Mouse (Mus musculus) neural tube, embryonic 11.5 days (tissue): ENCODE data around the gene Arpc1a. TPM values are rescaled to one million over a fixed set of nuclear protein-coding genes. Genes with fewer than 3 reads are reported as not detected.
"Not testable (repeated sequence)": the region's sequence is repeated elsewhere in the genome, so short reads cannot be mapped to it uniquely, and the experiment has no call there.

Experiments used
- ATAC-seq: fragments of 200-750 bp; cut with Nextera tagmentation; 2 replicates; pipeline ENCODE4 v1.8.0; 2017; ENCODE audit warnings: moderate number of reproducible peaks, mild to moderate bottlenecking, moderate TSS enrichment, moderate library complexity; ENCODE audit not compliant: insufficient read depth, low FRiP score, low TSS enrichment
- DNase-seq: peaks from one replicate; pipeline ENCODE4 v3.0.0-alpha.2; 2015; ENCODE audit warnings: low spot score
- H3K27ac ChIP-seq: fragments of 300-500 bp; sonication (generic); 2 replicates; pipeline ENCODE4 v1.5.1; 2014; ENCODE audit warnings: low read depth, mild to moderate bottlenecking, low read length
- H3K27me3 ChIP-seq: fragments of 300-500 bp; sonication (generic); 2 replicates; pipeline ENCODE4 v1.6.1; 2014; ENCODE audit warnings: mild to moderate bottlenecking, low read length, mixed read lengths; ENCODE audit not compliant: control insufficient read depth, insufficient read depth
- H3K36me3 ChIP-seq: fragments of 300-500 bp; sonication (generic); 2 replicates; pipeline ENCODE4 v1.6.1; 2014; ENCODE audit warnings: mild to moderate bottlenecking, low read length, moderate library complexity, mixed read lengths; ENCODE audit not compliant: control insufficient read depth, insufficient read depth
- H3K4me1 ChIP-seq: fragments of 300-500 bp; sonication (generic); 2 replicates; pipeline ENCODE4 v1.6.1; 2014; ENCODE audit warnings: low read length, mixed read lengths; ENCODE audit not compliant: control insufficient read depth, insufficient read depth
- H3K4me2 ChIP-seq: fragments of 300-500 bp; sonication (generic); 2 replicates; pipeline ENCODE4 v1.6.1; 2014; ENCODE audit warnings: low read depth, mild to moderate bottlenecking, moderate library complexity
- H3K4me3 ChIP-seq: fragments of 300-500 bp; sonication (generic); 2 replicates; pipeline ENCODE4 v1.5.1; 2014; ENCODE audit warnings: low read depth, low read length
- H3K9ac ChIP-seq: fragments of 300-500 bp; sonication (generic); 2 replicates; pipeline ENCODE4 v1.6.1; 2014; ENCODE audit warnings: mild to moderate bottlenecking, low read length
- H3K9me3 ChIP-seq: fragments of 300-500 bp; sonication (generic); 2 replicates; pipeline ENCODE4 v1.6.1; 2016; ENCODE audit warnings: low read length; ENCODE audit not compliant: control insufficient read depth
- WGBS: fragments of 180-500 bp; shearing (Covaris S2); extraction: QIAGEN DNeasy Blood & Tissue Kit; methylation state at CpG from one replicate; pipeline ENCODE4 v1.1.7; 2014; 5-methylcytosine and 5-hydroxymethylcytosine counted together
- polyA plus RNA-seq: library from polyadenylated mRNA; unstranded; fragments of >200 nt; fragmentation: Nextera tagmentation; extraction: Ambion mirVana; gene quantifications from 2 replicates; pipeline ENCODE4 v1.2.1, GENCODE M21; 2014

Arpc1a gene
- polyA plus RNA-seq, 1 experiment from 2014 or later = 176 TPM

DNA sequence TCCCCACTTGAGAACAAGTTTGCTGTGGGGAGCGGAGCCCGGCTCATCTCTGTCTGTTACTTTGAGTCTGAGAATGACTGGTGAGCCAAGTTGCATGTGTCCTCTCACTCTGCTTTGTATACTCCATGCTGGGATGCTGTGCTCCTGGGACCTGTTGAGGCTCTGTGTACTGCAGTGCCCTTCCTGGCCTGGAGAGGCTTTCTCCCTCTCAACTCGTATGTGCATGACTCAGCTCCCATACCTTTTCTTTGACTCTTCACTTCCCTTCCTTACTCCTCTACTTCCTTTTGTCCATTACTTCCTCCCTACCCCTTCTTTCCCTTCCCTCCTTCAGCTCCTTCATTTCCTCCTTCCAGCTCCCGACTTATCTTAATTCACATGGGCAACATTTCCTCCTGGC is 12.6 kb downstream of the Arpc1a start:
- DNase-seq (no peak), ATAC-seq (no peak)
- Histone ChIP-seq H3K27me3 (no peaks in the 10 kb centered on the region), H3K27ac (no peak overlapping the region), H3K36me3 (peaks cover 23% of the 10 kb centered on the region), H3K4me1 (no peaks in the 10 kb centered on the region), H3K4me3 (no peak overlapping the region), H3K9ac (no peak overlapping the region), H3K9me3 (no peaks in the 10 kb centered on the region), H3K4me2 (no peak overlapping the region)
- WGBS = 87% methylated on average over 4 of the region's 4 CpGs

DNA sequence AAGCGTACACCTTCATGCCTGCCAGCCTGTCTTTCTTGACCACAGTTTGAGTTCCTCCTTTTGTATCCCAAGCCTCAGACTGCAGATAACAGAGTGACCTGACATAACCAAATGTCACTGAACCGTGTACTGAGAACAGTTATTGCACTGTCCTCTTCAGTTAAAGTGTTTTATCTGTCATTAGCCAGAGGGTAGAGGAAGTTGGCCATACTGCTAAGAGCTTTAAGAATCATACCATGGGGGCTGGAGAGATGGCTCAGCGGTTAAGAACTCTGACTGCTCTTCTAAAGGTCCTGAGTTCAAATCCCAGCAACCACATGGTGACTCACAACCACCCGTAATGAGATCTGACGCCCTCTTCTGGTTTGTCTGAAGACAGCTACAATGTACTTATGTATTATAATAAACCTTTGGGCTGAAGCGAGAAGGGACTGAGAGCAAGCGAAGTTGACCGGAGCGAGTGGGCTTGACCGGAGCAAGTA is 14.8 kb downstream of the Arpc1a start:
- no peak overlapping the region for H3K9ac ChIP-seq
- H3K9me3 ChIP-seq = no peaks in the 10 kb centered on the region
- 92% methylated on average over 10 of the region's 10 CpGs for WGBS
- H3K27me3 ChIP-seq = no peaks in the 10 kb centered on the region
- ATAC-seq = no peak
- no peak overlapping the region for H3K27ac ChIP-seq
- H3K36me3 ChIP-seq = peaks cover 22% of the 10 kb centered on the region
- no peaks in the 10 kb centered on the region for H3K4me1 ChIP-seq
- no peak overlapping the region for H3K4me3 ChIP-seq
- no peak overlapping the region for H3K4me2 ChIP-seq
- DNase-seq = no peak

DNA sequence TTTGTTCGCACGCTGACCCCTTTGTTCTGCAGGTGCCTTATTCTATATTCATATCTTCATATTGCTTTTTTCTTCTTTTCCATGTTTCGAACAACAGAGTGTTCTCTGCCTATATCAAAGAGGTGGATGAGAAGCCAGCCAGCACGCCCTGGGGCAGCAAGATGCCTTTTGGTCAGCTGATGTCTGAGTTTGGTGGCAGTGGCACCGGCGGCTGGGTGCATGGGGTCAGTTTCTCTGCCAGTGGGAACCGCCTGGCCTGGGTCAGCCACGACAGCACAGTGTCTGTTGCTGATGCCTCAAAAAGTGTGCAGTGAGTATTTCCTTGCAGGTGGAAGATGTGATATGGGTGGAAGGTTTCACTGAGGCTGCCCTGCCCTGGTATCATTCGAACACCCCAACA is 17.3 kb downstream of the Arpc1a start:
- Histone ChIP-seq H3K4me1 (no peaks in the 10 kb centered on the region), H3K4me3 (no peak overlapping the region), H3K27me3 (no peaks in the 10 kb centered on the region), H3K36me3 (peaks cover 28% of the 10 kb centered on the region), H3K9ac (no peak overlapping the region), H3K4me2 (no peak overlapping the region), H3K9me3 (no peaks in the 10 kb centered on the region), H3K27ac (no peak overlapping the region)
- DNase-seq = no peak
- no peak for ATAC-seq
- whole genome bisulfite sequencing = 93% methylated on average over 9 of the region's 9 CpGs

DNA sequence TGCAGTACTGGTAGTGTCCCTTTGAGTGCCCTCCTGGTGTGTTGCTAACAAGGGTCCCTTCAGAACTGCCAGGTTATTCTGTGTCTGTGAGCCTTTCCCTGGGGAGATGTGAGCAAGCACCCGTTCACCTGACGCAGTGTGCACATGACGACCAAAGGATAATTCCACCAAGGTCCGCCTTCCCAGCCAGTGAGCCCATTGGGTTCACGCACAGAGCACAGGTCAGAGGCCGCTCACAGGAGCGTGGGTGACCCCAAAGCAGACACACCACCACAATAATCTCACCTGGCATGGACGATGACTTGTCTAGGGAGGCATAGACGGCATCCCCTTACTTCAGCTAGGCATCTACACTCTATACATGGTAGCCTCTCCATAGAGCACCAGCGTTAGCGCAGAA is 17.8 kb downstream of the Arpc1a start:
- not testable (repeated sequence) for H3K9ac ChIP-seq, H3K4me3 ChIP-seq, H3K4me1 ChIP-seq, DNase-seq, ATAC-seq, H3K4me2 ChIP-seq, H3K27ac ChIP-seq, H3K9me3 ChIP-seq, H3K27me3 ChIP-seq
- 98% methylated on average over 11 of the region's 11 CpGs for WGBS
- peaks cover 28% of the 10 kb centered on the region for H3K36me3 ChIP-seq

DNA sequence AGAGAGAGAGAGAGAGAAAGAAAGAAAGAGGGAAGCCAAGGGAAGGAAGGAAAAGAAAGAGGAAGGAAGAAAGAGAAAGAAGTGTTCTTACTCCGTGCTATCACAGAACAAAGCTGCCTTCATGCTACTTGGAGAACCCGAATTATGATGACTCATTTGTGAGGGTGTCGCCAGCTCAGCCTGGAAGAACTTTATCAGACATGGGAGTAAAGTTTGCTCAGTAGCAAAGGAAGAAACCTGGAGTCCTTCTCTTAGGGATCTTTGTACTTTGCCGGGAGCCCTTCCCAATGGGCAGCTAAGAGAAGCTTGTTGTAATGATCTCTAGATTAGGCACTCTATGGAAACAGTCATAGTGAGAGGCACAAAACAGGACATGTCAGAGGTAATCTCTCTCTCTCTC is 19.1 kb downstream of the Arpc1a start:
- Histone ChIP-seq H3K36me3 (peaks cover 25% of the 10 kb centered on the region), H3K9ac (no peak overlapping the region), H3K9me3 (no peaks in the 10 kb centered on the region), H3K4me2 (no peak overlapping the region), H3K4me1 (no peaks in the 10 kb centered on the region), H3K27me3 (no peaks in the 10 kb centered on the region), H3K27ac (no peak overlapping the region), H3K4me3 (no peak overlapping the region)
- 88% methylated on average over 4 of the region's 4 CpGs for WGBS
- DNase-seq (no peak), ATAC-seq (no peak)

DNA sequence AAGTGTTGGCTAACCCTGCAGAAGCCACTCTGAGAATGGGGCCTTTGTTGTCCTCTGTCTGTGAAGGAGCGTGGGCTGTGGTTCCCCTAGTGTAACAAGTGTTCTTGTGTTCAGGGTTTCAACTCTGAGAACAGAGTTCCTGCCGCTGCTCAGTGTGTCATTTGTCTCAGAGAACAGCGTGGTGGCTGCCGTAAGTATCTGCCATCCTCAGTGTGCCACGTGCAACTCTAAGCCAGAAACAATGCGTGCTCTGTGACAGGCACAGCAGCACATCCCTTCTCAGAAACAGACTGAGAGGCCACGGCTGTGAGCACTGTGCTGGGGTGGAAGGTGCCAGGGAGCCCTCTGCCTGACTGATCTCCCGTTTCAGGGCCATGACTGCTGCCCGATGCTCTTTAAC is 20.7 kb downstream of the Arpc1a start:
- Histone ChIP-seq H3K4me2 (no peak overlapping the region), H3K27ac (no peak overlapping the region), H3K27me3 (no peaks in the 10 kb centered on the region), H3K4me1 (no peaks in the 10 kb centered on the region), H3K4me3 (no peak overlapping the region), H3K9ac (no peak overlapping the region), H3K9me3 (no peaks in the 10 kb centered on the region), H3K36me3 (peaks cover 31% of the 10 kb centered on the region)
- ATAC-seq (no peak), DNase-seq (no peak)
- WGBS = 77% methylated on average over 9 of the region's 9 CpGs

DNA sequence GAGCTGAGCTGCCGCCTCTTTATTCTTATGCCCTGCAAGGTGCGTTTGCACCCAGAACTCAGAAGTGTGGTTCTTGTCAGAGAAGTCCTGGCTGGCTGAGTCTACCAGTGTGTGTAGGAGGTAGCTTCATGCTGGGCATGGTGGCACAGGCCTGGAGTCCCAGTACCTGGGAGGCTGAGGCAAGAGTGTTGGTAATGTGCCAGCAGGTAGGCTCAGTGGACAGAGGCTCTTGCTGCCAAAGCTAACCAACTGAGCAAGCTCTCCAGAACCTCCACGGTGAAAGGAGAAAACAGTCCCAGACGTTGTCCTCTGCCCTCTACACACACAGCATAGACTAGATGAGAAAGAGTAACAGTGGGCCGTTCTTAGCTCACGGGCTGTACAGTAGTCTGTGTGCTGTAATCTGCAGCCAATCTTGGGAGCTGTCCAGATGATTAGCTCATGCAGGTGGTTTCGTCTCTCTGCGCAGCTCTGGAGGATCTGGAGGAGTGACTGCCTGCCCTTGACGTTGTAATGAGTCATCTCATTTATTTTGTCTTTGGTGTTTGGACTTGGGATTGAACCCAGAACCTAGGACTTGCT is 22.2 kb downstream of the Arpc1a start:
- DNase-seq (no peak), ATAC-seq (no peak)
- Histone ChIP-seq H3K9ac (no peak overlapping the region), H3K4me3 (no peak overlapping the region), H3K4me2 (no peak overlapping the region), H3K27ac (no peak overlapping the region), H3K27me3 (no peaks in the 10 kb centered on the region), H3K4me1 (no peaks in the 10 kb centered on the region), H3K9me3 (no peaks in the 10 kb centered on the region), H3K36me3 (peaks cover 32% of the 10 kb centered on the region)
- WGBS = 96% methylated on average over 9 of the region's 9 CpGs

DNA sequence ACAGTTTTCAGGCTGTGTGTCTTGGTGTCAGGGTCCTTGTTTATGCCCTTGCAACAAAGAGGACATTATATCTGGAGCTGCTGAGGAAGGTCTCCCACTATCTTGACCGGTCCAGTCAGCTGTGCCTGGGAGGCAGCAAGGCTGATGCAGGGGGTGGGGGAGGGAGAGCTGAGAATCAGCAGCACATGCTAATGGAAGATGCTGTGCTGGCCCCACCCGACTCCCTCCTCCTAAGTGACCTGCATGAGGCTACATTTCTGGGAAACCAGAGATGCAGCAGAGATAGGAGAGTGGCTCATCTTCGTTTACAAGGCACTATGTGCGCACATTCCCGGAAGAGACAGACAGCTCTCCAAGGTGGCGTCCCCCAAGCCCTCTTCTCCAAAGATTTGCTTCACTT is 26.8 kb downstream of the Arpc1a start:
- Histone ChIP-seq H3K4me1 (0 out of 2 replicates have a peak, but pooled peaks cover 3% of the 10 kb centered on the region), H3K27me3 (peaks cover 11% of the 10 kb centered on the region; the same call in 1 of the 2 replicates), H3K27ac (no peak overlapping the region), H3K4me3 (no peak overlapping the region), H3K4me2 (no peak overlapping the region), H3K9me3 (no peaks in the 10 kb centered on the region), H3K9ac (no peak overlapping the region), H3K36me3 (peaks cover 14% of the 10 kb centered on the region)
- DNase-seq = no peak
- no peak for ATAC-seq
- 86% methylated on average over 6 of the region's 6 CpGs for WGBS

DNA sequence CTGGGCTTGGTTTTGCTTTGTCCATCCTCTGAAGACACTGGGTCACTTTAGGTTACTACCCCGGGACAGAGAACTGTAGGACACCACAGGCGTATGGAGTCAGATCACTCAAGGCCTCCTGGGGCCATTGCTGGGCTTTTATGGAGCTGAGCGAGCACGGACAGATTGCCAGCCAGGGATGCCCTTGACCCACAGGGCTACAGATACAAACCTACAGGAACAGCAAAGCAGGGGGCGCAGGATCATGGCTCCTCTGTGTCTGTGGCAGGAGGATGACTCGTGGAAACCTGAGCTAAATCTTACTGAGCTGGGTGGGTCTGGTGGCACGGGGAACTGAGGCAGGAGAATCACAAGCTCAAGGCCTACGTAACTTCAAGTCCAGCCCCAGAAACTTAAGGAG is 28.9 kb downstream of the Arpc1a start:
- H3K9ac ChIP-seq = no peak overlapping the region
- peaks cover 11% of the 10 kb centered on the region; the same call in 1 of the 2 replicates for H3K27me3 ChIP-seq
- no peak overlapping the region for H3K4me3 ChIP-seq
- no peaks in the 10 kb centered on the region for H3K9me3 ChIP-seq
- 84% methylated on average over 8 of the region's 8 CpGs for WGBS
- ATAC-seq = no peak
- H3K36me3 ChIP-seq = peaks cover 14% of the 10 kb centered on the region
- DNase-seq = no peak
- H3K4me1 ChIP-seq = 0 out of 2 replicates have a peak, but pooled peaks cover 3% of the 10 kb centered on the region
- no peak overlapping the region for H3K27ac ChIP-seq
- no peak overlapping the region for H3K4me2 ChIP-seq
